Mouse (Mus musculus) midbrain, embryonic 14.5 days (tissue): ENCODE measurements around the gene Tent4a. TPM values are rescaled to one million over a fixed set of nuclear protein-coding genes. Genes with fewer than 3 reads are reported as not detected.

Source experiments
- ATAC-seq: fragments of 200-750 bp; cut with Nextera tagmentation; 2 replicates; pipeline ENCODE4 v1.8.0; 2017; ENCODE audit warnings: moderate number of reproducible peaks, moderate library complexity; ENCODE audit not compliant: low FRiP score, low TSS enrichment
- DNase-seq: peaks from one replicate; pipeline ENCODE4 v3.0.0-alpha.2; 2015
- H3K27ac ChIP-seq: fragments of 300-500 bp; sonication (generic); replicated peaks from 2 replicates; pipeline ENCODE4 v1.5.1; 2014; ENCODE audit warnings: mild to moderate bottlenecking, low read depth, low read length, moderate library complexity
- H3K27me3 ChIP-seq: fragments of 300-500 bp; sonication (generic); 2 replicates; pipeline ENCODE4 v1.6.1; 2014; ENCODE audit warnings: low read length, control low read depth, mixed read lengths; ENCODE audit not compliant: control insufficient read depth, insufficient read depth
- H3K36me3 ChIP-seq: fragments of 300-500 bp; sonication (generic); 2 replicates; pipeline ENCODE4 v1.6.1; 2014; ENCODE audit warnings: low read length, control low read depth; ENCODE audit not compliant: control insufficient read depth, insufficient read depth
- H3K4me1 ChIP-seq: fragments of 300-500 bp; sonication (generic); 2 replicates; pipeline ENCODE4 v1.6.1; 2014; ENCODE audit warnings: mild to moderate bottlenecking, antibody characterized with exemption, low read length, control low read depth; ENCODE audit not compliant: control insufficient read depth, insufficient read depth
- H3K4me2 ChIP-seq: fragments of 300-500 bp; sonication (generic); 2 replicates; pipeline ENCODE4 v1.6.1; 2014; ENCODE audit warnings: mild to moderate bottlenecking, low read length, moderate library complexity
- H3K4me3 ChIP-seq: fragments of 300-500 bp; sonication (generic); replicated peaks from 2 replicates; pipeline ENCODE4 v1.5.1; 2014; ENCODE audit warnings: low read depth, low read length
- H3K9ac ChIP-seq: fragments of 300-500 bp; sonication (generic); replicated peaks from 2 replicates; pipeline ENCODE4 v1.6.1; 2014; ENCODE audit warnings: mild to moderate bottlenecking, low read length, moderate library complexity
- H3K9me3 ChIP-seq: fragments of 300-500 bp; sonication (generic); 2 replicates; pipeline ENCODE4 v1.6.1; 2016; ENCODE audit warnings: low read length, control low read depth, mixed read lengths; ENCODE audit not compliant: control insufficient read depth
- WGBS: fragments of 180-500 bp; shearing (Covaris S2); extraction: QIAGEN DNeasy Blood & Tissue Kit; methylation state at CpG from one replicate; pipeline ENCODE4 v1.1.7; 2014; 5-methylcytosine and 5-hydroxymethylcytosine counted together
- polyA plus RNA-seq: library from polyadenylated mRNA; unstranded; fragments of >200 nt; fragmentation: Nextera tagmentation; extraction: Ambion mirVana; gene quantifications from 2 replicates; pipeline ENCODE4 v1.2.1, GENCODE M21; 2014

The Tent4a gene
- polyA plus RNA-seq, 1 experiment from 2014 or later: 11.5 TPM

DNA sequence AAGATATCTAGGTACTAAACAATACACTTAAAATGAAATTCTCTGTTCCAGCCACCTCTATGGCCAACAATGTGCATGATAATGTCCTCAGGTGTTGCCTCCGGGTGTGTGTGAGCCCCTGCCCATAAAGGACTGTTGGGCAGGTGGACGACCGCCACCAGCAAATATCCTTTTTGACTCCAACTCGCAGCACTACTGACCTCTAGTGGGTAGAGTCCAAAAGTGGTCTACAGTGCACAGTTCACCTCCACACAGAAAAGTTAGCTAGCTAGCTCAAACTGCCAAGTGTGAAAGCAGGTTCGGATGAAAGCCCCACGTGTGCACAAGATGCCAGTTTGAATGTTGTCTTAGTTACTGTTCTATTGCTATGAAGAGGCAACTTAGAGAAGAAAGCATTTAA, 49.1 kb downstream of the Tent4a start:
- no peak overlapping the region for H3K4me2 ChIP-seq
- WGBS: 13% methylated on average over 6 of the region's 6 CpGs
- no peak overlapping the region for H3K9ac ChIP-seq
- H3K27me3 ChIP-seq: peaks cover 28% of the 10 kb centered on the region
- H3K4me1 ChIP-seq: peaks cover 29% of the 10 kb centered on the region
- H3K27ac ChIP-seq: no peak overlapping the region
- H3K9me3 ChIP-seq: no peaks in the 10 kb centered on the region
- ATAC-seq (peak; percentile 49; the same call in 1 of the 2 replicates), DNase-seq (peak; percentile 83)
- H3K36me3 ChIP-seq: no peaks in the 10 kb centered on the region
- no peak overlapping the region for H3K4me3 ChIP-seq

DNA sequence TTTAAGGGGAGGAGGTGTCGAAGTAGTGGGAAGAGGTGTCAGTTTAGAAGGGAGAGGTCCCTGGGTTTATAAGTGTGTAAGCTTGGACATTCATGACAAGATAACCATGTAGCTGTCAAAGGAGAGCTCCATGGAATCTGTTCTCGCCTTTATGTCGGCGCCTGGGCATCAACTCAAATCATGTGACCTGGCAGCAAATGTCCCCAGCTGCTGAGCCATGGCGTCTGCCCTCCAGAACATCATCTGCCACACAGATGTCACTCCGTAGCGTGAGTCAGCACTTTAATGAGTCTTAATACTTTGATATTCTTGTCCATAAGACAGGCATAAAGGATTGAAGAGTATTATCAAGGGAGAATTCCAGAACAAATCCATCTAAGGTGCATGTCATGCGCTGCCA, 51.7 kb downstream of the Tent4a start:
- H3K4me2 ChIP-seq: peak overlapping the region; percentile 66
- peaks cover 19% of the 10 kb centered on the region for H3K4me1 ChIP-seq
- peaks cover 31% of the 10 kb centered on the region for H3K27me3 ChIP-seq
- WGBS: 49% methylated on average over 8 of the region's 8 CpGs
- H3K9me3 ChIP-seq: no peaks in the 10 kb centered on the region
- DNase-seq (peak; percentile 41), ATAC-seq (no peak)
- H3K9ac ChIP-seq: no peak overlapping the region
- no peak overlapping the region for H3K27ac ChIP-seq
- 0 out of 2 replicates have a peak overlapping the region, but pooled peaks have one; percentile 33 for H3K4me3 ChIP-seq
- no peaks in the 10 kb centered on the region for H3K36me3 ChIP-seq

DNA sequence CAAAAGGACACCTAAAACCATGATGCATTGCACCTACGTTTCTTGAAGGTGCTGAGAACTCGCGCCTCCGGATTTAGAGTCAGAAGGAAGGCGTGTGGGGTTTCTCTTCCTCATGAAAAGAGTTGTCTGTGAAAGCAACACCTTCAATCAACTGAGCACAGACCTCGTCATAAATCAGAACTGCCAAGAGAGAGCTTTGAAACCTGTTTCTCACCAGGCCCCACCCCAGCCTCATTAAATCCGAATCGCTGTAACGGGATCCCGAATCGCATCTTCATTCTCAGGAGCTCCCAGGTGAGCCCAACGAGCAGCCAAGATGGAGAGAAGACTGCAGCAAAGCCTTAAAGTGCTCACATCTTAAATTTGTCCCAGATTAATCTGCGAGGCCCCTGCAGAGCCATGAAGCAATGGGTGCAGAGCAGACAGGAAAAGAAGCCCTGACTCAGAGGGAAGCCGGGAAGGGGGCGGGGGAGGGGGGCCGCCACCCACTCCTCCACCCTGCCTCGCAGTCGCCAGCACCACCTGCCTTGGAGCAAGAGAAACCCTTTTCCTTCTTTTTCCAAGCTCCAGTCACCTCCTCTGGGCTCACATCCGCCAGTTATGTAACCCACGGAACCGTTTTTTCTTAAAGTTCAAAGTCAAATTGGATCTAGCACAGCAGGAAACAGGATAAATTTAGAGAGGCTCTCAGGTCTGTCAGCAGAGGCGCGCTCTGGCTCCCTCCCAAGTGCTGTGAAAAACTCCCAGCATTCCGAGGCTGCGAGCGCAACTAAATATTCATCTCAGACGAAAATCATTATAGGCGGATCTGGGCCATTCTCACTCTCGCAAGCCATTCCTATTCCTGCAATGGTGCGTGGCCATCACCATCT, 52.5 kb downstream of the Tent4a start:
- ATAC-seq (0 out of 2 replicates have a peak, but pooled peaks have one; percentile 49), DNase-seq (peak; percentile 81)
- Histone ChIP-seq H3K4me1 (peaks cover 15% of the 10 kb centered on the region), H3K4me3 (peak overlapping the region; percentile 33), H3K9ac (peak overlapping the region; percentile 24), H3K36me3 (no peaks in the 10 kb centered on the region), H3K9me3 (no peaks in the 10 kb centered on the region), H3K27ac (no peak overlapping the region), H3K4me2 (peak overlapping the region; percentile 66), H3K27me3 (peaks cover 31% of the 10 kb centered on the region)
- 3% methylated on average over 30 of the region's 30 CpGs for WGBS

DNA sequence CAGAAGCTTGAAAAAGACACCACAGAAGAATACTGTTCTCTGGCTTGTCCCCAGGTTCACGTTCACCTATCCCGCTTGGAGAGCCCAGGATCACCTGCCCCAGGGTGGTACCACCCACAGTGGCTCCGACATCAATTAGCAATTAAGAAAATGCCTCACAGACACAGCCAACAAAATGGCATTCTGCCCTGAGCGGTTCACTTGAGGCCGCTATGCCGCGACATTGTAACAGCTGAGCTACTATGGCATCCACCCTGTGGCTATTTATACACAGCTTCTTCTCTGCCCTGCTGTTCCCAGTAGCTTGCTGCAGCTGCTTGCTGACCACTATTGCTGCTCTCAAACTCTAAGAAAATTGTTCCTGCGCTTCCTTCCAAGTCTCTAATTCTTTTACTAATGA, 53.4 kb downstream of the Tent4a start:
- H3K4me3 ChIP-seq: peak overlapping the region; percentile 33; the same call in 1 of the 2 replicates
- H3K27ac ChIP-seq: no peak overlapping the region
- ATAC-seq: no peak
- H3K9me3 ChIP-seq: no peaks in the 10 kb centered on the region
- peaks cover 15% of the 10 kb centered on the region for H3K4me1 ChIP-seq
- peak overlapping the region; percentile 66 for H3K4me2 ChIP-seq
- 13% methylated on average over 8 of the region's 8 CpGs for WGBS
- H3K9ac ChIP-seq: peak overlapping the region; percentile 24; the same call in 1 of the 2 replicates
- H3K27me3 ChIP-seq: peaks cover 29% of the 10 kb centered on the region
- peak; percentile 41 for DNase-seq
- no peaks in the 10 kb centered on the region for H3K36me3 ChIP-seq

DNA sequence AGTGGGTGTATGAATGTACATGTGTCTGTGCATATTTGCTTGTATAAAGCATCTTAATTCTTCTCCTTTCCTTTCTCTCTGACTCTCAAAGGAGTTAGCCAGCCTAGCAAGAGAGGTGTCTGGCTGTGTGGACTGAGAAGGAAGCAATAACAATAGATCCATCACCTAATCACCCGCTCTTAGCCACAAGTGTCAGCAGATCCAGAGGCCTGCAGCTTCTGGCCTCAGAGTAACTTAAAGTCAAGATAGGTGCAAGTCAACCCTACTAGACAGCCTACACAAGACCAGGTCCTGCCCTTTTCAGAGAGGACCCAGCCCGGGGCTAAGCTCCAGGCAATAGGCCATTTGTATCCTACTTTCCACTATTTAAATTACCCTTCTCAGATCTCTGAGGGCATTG, 54.5 kb downstream of the Tent4a start:
- H3K36me3 ChIP-seq: no peaks in the 10 kb centered on the region
- no peak overlapping the region for H3K4me3 ChIP-seq
- H3K4me2 ChIP-seq: no peak overlapping the region
- peaks cover 15% of the 10 kb centered on the region for H3K4me1 ChIP-seq
- no peak for ATAC-seq
- no peaks in the 10 kb centered on the region for H3K9me3 ChIP-seq
- peaks cover 29% of the 10 kb centered on the region for H3K27me3 ChIP-seq
- no peak overlapping the region for H3K9ac ChIP-seq
- H3K27ac ChIP-seq: no peak overlapping the region
- WGBS: 83% methylated on average over 2 of the region's 2 CpGs
- no peak for DNase-seq

DNA sequence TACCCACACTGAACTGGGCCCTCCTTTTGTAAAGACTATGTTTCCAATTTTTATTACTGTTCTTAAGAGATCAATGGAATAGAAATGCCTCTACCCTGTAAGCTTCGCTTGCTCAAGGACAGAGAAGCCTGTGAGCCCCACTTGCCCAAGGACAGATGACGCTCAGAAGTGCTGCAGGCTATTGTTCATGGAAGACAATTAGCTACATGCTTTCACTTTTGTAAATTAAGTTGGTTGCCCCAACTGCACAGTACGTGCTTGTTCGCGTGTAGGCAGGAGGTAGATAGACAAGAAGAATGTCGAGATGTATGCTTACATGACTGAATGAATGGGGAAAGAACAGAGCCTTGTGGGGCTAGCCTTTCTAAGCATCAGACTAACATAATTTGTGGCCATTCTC, 55.7 kb downstream of the Tent4a start:
- 87% methylated on average over 6 of the region's 6 CpGs for WGBS
- H3K27me3 ChIP-seq: peaks cover 21% of the 10 kb centered on the region
- H3K36me3 ChIP-seq: no peaks in the 10 kb centered on the region
- H3K9me3 ChIP-seq: no peaks in the 10 kb centered on the region
- H3K4me3 ChIP-seq: no peak overlapping the region
- DNase-seq (no peak), ATAC-seq (no peak)
- no peak overlapping the region for H3K4me2 ChIP-seq
- peaks cover 15% of the 10 kb centered on the region for H3K4me1 ChIP-seq
- H3K27ac ChIP-seq: no peak overlapping the region
- H3K9ac ChIP-seq: no peak overlapping the region

DNA sequence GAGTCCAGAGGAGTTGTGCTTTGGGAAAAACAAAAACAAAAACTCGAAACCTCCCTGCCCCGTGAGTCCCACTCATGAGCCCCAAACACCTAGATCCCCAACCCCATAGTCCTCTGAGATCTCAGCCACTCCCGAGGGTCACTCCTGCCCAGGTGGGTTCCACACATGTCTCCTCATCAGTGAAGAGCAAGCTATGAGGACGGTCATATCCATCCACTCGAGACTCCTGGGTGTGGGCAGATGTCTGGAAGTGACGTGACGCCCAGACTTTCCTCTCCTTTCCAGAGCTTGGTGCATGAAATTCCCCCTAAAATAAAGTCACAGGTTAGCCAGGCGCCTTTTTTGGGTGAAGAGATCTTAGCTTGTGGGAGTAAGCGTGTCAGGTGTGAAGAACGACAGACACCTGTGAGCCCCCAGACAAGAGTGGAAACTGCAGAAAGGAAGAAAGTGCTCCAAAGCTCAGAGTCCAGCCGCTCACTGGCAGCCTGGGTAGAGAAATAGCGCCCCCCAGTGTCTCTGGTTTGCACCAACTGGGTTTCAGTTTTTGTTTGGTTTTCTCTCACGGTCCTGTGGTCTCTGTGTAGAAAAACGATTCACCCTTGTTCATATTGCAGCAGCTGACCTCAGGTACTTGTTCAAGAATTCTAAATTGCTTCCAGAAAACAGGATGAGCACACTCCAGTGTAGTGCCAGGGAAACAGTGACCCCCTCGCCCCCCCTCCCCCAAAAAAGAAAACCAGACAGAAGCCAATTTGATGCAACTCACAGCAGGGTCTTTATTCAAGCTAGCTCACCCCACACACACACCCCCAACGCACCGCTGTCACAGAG, 73.6 kb downstream of the Tent4a start:
- Histone ChIP-seq H3K27ac (no peak overlapping the region), H3K4me1 (no peaks in the 10 kb centered on the region), H3K4me3 (no peak overlapping the region), H3K9me3 (no peaks in the 10 kb centered on the region), H3K9ac (no peak overlapping the region), H3K4me2 (no peak overlapping the region), H3K27me3 (no peaks in the 10 kb centered on the region), H3K36me3 (no peaks in the 10 kb centered on the region)
- no peak for ATAC-seq
- DNase-seq: peak; percentile 75
- WGBS: 46% methylated on average over 17 of the region's 17 CpGs

DNA sequence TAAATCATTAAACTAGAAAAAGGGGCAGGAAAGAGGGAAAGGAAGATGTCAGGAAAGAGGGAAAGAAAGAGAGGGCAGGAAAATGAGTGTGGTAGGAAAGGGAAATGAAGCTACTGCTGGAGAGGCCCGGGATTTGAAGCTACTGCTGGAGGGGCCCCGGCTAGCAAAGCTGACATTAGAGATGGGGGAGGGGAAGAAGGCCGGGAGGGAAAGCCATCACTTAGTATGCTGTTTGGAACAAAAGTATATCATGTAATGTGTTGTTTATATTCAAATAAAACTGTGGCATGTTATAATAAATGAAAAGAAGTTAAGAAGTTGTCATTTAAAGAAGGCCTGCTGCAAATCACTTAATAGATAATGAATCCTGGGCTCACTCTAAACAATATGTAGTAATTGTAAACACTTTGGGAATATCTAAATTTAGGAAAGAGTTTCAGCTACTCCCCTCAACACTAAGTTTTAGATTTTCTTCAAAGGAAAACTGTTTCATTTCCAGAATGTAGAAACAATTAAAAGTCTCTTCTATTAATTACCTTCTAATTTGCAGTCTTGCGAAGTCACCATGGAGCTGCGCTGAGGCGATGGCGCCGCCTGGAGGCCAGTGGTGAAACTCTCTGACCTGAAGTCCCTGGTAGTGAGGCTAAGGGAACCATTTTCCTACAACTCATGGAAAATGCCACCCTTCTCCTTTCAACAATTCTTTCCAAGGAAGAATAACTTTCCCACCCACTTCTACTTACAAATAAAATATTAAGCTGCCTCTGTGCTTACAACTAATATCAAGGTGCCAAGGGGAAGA, 74.6 kb downstream of the Tent4a start:
- H3K4me3 ChIP-seq: no peak overlapping the region
- peak; percentile 79 for DNase-seq
- ATAC-seq: no peak
- no peak overlapping the region for H3K27ac ChIP-seq
- no peaks in the 10 kb centered on the region for H3K9me3 ChIP-seq
- H3K4me1 ChIP-seq: no peaks in the 10 kb centered on the region
- WGBS: 15% methylated on average over 8 of the region's 8 CpGs
- no peaks in the 10 kb centered on the region for H3K27me3 ChIP-seq
- no peaks in the 10 kb centered on the region for H3K36me3 ChIP-seq
- H3K4me2 ChIP-seq: no peak overlapping the region
- H3K9ac ChIP-seq: no peak overlapping the region
